Mouse (Mus musculus): ENCODE data around the gene Man2a1. TPM values are rescaled to one million over a fixed set of nuclear protein-coding genes. Genes with fewer than 3 reads are reported as not detected.
"Not testable (repeated sequence)": the region's sequence is repeated elsewhere in the genome, so short reads cannot be mapped to it uniquely, and the experiment has no call there.

Man2a1 gene
- total RNA-seq, 2 experiments from 2014 or later = 15.7 to 33.4 TPM

DNA sequence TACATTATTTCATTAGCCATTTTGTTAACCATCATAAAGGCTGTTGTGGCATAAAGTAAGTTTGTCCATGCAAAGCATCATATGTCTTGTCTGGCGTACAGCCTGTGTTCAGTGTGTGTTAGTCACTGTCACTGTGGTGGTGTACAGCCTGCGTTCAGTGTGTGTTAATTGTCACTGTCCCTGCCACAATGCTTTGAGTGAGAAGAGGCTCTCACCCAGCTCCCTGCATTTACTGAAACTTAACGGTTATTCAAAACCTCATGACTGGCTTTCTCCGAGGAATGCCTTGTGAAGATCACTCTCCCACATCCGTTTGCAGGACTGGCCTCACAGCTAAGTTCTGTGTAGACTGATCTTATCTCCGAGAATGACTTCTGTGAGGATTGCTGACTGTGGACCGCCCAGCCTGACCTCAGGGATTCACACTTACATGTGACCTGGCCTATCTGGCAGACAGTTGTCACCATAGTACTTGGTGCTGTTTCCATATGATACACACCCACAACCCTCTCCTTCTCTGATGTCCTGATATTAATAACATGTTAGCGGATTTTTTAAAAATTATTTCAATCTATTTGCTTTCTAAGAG lies 146.2 kb downstream of the Man2a1 start:
- no peak for ATAC-seq (replicated peaks; ENCODE audit: low FRiP score, low TSS enrichment, poor library complexity, severe bottlenecking)

DNA sequence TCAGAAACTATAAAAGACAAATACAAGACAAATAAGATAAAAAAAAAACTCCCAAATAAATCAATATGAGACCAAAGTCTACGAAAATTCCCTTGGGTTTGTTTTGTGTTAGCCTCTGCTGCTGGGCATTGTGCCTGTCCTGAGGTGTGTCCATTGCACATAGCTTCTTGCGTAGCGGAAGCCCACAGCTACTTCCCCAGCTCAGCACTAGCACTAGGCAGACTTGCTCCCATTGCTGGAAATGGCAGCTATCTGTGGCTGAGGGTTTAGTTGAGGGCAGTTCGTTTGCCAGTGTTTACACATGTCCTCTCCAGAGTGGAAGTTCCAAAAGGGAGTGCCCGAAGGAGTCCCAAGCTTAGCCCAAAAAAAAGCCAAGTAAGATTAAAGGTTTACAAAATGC lies 146.9 kb downstream of the Man2a1 start:
- ATAC-seq (replicated peaks; ENCODE audit: low FRiP score, low TSS enrichment, poor library complexity, severe bottlenecking) = no peak

DNA sequence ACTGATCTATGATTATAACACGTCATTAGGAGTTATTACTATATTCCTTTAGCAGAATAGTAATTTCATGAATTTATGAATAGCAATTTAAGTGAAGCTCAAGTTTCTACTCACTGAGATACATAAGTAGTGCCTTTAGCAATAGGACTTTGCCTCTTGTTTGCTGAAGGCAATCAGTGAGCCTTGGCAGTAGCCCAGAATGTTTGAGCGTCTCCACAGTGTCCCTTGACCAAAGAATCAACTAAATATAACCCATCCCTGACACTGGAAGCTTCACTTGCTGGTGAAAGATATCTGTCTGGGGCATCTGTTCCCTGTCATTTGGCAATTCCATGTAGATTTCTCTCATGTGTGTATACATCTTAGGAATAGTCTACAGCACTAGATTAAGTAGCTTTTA lies 147.6 kb downstream of the Man2a1 start:
- no peak for ATAC-seq (replicated peaks; ENCODE audit: low FRiP score, low TSS enrichment, poor library complexity, severe bottlenecking)

DNA sequence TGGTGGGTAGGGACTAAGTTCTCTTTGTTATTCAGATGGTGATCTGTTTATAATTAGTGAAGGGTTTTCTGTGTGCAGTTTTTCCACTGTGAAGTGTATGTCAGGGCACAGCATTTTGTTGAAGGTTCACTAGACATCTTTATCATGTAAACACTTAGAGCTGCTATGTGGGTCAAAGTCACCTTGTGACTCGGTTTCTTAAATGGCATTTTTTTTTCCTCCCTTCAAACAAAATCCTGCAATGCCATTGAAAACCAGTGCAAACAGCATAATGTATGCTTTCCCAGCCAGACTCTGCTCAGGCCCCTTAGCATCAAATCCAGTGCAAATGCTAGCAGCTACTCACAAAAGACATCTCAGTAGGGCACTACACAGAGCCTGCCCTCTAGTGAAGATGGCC lies 148.6 kb downstream of the Man2a1 start:
- no peak for ATAC-seq (replicated peaks; ENCODE audit: low FRiP score, low TSS enrichment, poor library complexity, severe bottlenecking)

DNA sequence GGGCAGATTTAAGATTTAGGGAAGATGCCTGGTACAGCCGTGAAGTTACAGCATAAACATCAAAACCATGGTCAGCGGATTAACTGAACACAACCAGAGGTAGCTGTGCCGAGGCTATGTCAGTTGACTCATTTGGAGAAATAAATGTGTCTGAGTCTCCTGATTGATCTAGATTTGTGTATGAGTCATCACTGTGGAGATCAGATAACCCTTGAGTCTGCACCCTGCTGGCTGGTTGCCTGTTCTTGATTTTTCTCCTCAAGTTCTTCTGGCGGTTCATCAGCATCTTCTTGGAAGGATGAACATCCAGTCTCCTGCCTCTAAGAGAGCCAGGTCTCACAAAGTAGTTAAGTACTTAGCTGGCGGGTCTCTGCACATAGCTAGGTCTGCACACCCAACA lies 150.7 kb downstream of the Man2a1 start:
- ATAC-seq (replicated peaks; ENCODE audit: low FRiP score, low TSS enrichment, poor library complexity, severe bottlenecking) = no peak

DNA sequence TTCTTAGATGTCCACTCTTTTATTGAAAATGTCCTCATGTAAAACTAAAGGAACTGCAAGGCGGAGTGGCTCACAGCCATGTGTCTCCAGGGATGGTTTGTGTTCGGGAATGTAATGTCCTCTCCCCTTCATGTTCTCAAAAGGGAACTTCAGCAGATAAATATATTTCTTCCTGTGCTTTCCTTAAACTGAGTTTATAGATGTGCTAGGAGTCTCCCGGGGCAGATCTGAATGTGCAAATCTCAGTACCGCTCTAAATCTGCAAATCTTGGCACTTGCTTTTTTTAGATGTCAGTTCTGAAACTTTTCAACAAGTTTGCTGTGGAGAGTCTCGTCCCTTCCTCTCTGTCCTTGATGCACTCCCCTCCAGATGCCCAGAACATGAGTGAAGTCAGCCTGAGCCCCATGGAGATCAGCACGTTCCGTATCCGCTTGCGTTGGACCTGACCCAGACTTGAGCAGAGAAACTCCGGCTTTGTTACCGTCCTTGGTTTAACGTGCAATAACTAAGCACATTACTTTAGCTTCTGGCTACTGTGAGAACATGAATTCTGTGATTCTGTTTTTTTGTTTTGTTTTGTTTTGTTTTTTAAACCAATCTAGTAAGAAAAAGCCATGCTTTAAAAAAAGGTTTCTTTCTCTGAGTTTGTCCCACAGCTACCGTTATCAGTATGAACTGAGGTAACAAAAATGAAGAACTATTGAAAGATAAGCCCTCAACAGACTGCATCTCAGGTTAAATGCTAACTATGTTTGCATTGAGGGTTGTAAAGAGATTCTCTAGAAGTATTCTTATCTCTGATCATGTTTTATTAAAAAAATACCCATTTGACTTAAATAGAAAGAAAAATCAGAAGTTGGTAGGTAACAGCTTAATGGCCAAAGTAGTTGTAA lies 151.8 kb downstream of the Man2a1 start:
- ATAC-seq (replicated peaks; ENCODE audit: low FRiP score, low TSS enrichment, poor library complexity, severe bottlenecking) = no peak

DNA sequence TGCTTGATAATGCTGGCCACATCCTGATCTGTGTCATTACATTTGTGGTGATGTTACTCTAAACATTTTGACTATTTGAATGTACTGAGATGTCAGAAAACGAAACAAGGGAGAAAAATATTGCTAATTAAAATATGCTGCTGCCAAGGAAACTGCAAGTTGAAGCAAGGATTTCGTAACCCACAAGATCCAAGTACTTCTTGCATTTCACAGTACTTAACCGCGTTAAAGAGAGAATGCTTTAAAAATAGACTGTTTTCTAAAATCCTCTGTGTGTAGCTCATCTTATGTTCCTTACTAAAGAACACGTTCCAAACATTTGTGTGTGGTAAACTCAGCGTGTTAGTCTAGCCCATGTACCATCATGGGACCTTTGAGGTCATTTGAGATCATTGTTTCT lies 153.0 kb downstream of the Man2a1 start:
- no peak for ATAC-seq (replicated peaks; ENCODE audit: low FRiP score, low TSS enrichment, poor library complexity, severe bottlenecking)

DNA sequence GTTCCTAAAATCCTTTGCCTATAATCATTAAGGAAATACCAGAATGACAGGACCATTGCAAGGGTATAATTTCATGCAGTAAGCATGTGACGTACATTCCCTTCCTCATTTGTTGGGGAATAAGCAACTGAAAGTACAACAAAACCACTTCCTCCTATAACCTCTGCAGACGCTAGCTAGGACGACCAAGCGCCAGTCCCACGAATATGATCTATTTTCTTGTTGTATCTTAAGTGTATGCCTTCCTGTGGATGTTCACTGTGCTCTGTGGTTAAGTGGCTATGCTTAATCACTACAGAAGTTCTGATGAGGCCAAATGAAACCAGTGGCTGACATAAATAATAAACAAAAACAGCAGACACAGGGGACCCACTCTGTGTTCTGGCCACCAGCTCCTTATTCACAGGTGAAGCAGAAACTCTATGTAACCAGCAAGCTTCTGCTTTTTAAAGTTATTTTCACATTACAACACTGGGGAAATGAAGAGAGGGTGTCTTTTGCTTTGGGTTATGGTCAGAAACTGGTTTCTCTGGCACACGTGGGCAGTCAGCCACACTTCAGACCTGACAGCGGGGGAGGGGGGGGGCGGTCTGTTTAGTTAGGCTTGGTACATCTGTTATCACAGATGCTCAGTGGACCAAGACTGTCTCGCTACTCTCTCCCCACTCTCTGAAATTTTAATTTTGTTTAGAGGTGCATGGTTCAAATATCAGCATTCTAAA lies 153.8 kb downstream of the Man2a1 start:
- ATAC-seq (replicated peaks; ENCODE audit: low FRiP score, low TSS enrichment, poor library complexity, severe bottlenecking) = peak; percentile 58

DNA sequence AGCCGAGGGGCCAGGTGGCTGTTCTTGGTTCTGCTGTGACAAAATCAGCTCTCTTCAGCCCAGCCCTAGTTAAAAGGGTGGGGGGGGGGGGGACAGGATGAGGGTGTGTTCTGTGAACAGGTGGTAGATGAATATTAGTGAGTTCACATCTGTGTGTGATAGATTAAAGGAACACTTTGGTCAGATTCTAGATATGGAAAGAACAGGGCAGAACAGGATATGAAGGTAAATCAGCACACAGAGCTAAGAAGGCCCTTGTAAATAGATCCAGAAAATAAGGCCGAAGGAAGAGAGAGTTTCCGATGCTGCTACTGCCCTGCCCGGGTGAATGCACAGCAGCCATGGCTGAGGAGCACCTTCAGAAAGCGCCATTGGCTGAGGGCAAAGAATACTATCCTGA lies 154.7 kb downstream of the Man2a1 start:
- ATAC-seq (replicated peaks; ENCODE audit: low FRiP score, low TSS enrichment, poor library complexity, severe bottlenecking) = no peak

DNA sequence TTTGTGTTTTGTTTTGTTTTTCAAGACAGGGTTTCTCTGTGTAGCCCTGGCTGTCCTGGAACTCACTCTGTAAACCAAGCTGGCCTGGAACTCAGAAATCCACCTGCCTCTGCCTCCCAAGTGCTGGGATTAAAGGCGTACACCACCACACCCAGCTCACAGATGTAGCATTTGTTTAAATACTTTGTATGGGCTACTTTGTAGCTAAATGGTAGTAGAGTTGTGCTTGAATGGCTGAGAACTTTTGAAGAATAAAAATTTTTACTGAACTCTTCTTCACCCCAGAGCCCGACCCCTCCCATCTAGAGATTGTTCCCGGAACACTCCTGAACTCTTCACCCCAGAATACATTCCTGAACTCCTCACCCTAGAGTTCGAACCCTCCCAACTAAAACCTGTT lies 162.1 kb downstream of the Man2a1 start:
- ATAC-seq (replicated peaks; ENCODE audit: low FRiP score, low TSS enrichment, poor library complexity, severe bottlenecking) = not testable (repeated sequence)

DNA sequence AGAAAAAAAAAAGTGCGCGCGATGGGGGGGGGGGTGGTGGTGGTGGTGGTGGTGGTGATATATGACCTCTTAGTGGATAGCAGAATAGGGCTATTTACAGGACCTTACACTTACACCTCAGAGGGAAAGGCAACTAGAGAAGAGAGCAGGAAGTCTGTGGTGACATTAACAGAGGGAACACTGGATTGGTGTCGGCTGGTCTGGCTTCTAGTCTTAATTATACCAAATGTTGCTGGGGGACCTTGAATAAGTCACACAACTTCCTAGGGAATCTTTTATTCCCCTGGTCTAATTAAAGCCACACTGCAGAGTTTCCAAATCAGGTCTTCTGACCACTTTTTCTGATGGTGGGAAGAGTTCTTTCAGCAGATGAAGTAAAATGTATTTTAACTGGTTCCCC lies 163.0 kb downstream of the Man2a1 start:
- ATAC-seq (replicated peaks; ENCODE audit: low FRiP score, low TSS enrichment, poor library complexity, severe bottlenecking) = no peak

DNA sequence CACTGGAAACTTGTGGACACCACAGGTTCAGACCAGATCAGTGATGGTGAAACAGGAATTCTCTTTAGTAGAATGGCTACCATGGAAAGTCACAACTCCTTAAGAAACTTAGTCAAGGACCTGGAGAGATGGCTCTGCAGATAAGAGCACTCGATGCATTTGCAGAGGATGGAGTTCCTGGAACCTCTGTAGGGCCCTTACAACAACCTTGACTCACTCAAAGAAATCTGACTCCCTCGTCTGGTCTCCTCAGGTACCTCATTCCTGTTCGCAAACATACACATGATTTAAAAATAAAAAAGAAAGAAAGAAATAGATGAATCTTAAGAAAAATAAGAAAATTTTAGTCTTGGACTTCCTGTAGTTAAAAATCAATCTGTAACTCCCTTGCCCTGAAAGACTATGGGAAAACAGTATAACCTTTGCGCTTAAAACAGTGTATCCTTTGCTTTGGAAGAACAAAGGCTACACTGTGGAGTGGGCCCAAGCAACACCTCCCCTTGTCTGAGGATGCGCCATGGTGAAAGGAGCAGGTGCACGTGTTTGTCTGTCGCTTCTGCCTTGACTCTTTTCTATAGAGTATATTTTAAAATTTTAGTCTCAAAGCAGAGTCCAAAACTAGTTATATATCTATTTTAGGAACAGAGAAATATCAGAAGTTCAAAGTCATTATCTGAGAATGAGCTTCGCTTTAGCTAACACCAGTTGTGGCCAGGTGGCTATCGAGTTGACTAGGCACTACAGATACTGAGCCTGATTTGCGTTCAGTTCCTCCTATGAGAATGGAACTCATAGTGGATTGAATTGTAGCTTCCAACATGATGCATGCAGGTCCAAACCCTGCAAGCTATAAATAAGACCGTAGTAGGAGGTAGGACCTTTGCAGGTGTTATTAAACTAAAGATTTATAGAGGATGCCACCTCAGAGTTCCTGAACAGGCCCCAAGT lies 163.9 kb downstream of the Man2a1 start:
- no peak for ATAC-seq (replicated peaks; ENCODE audit: low FRiP score, low TSS enrichment, poor library complexity, severe bottlenecking)

DNA sequence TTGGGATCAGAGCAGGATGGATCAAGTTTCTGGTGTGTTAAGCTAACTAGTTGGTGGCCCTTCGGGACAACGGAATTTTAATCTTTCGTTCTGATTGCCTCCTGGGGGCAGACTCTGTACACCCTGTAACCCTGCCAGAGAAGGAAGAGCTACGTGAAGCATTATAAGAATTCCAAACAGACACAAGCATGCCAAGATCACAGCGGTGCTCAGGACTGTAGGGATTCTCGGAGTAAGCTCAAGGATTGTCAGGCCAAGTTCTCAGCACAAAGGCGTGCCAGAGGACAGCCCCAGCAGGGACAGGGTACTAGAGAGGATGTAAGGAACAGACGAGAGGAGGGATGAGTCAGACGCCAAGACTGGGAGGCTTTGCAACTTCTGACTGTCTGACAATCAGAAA lies 164.8 kb downstream of the Man2a1 start:
- no peak for ATAC-seq (replicated peaks; ENCODE audit: low FRiP score, low TSS enrichment, poor library complexity, severe bottlenecking)

DNA sequence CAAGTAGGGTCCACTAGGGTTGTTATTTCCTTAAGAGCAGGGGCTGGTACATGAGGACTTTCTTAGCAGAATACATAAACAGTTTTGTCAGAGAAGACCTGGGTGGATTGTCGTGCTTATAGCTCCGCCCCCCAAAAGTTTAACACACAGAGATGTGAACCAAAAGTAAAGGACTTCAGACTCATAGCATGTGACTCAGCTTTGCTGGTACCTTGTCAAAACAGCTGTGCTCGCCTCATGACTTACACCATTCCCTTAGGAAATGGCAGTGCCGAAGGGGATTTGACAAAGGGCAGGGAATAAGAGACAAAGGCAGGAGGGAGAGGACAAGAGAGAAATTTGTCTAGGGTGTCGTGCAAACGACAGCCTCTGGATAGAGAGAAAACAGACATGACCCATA lies 166.0 kb downstream of the Man2a1 start:
- ATAC-seq (replicated peaks; ENCODE audit: low FRiP score, low TSS enrichment, poor library complexity, severe bottlenecking) = no peak

DNA sequence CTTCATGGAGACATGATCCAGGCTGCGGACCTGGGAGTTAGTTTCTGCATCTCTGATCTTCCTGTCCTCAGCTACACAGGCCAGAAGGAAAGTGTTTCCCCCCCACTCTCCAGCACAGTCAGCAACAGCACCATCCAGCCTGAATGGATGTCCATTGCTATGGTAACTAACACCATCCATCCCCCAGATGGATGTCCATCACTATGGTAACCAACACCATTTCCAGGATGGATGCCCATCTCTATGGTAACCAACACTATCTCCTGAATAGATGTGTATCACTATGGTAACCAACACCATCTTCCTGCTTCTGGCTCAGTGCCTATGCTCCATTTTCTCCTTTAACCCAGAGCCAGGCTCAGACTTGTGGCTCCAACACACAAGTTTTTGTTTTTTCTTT lies 169.7 kb downstream of the Man2a1 start:
- no peak for ATAC-seq (replicated peaks; ENCODE audit: low FRiP score, low TSS enrichment, poor library complexity, severe bottlenecking)

DNA sequence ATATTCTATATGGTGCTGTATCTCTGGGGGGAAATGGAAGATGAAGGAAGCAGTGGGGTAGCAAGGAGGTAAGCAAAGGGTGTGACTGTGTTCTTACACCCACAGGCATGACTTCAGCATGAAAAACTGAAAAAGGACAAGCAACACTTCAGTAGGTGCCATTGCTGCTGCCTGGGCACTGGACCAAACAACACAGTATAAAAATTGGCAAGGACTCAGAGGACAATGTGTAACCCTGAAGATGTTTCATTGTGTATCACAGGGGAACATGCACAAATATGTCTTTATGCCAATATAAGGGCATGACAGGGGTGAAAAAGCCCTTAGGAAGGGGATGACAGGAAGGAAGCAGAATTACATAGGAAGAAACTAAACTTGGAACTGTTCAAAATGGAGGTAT lies 172.1 kb downstream of the Man2a1 start:
- ATAC-seq (replicated peaks; ENCODE audit: low FRiP score, low TSS enrichment, poor library complexity, severe bottlenecking) = no peak

DNA sequence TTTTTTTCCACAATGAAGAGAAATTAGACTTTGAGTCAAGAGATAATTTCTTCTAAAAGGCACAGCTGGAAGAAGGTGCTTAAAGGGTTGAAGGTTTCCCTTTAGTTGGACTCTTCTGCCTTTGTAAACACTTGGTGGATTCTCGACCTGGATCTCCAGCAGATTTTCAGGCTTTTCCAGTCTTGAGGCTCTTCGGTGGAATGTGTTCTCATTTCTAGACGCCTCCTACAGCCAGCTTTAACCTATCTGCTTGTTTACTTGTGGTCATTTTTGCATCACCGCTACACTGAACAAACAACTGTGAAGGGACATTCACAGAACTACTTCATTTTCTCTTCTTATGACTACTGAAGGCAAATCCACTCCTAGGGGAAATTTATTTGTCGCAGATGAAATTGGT lies 173.7 kb downstream of the Man2a1 start:
- no peak for ATAC-seq (replicated peaks; ENCODE audit: low FRiP score, low TSS enrichment, poor library complexity, severe bottlenecking)

DNA sequence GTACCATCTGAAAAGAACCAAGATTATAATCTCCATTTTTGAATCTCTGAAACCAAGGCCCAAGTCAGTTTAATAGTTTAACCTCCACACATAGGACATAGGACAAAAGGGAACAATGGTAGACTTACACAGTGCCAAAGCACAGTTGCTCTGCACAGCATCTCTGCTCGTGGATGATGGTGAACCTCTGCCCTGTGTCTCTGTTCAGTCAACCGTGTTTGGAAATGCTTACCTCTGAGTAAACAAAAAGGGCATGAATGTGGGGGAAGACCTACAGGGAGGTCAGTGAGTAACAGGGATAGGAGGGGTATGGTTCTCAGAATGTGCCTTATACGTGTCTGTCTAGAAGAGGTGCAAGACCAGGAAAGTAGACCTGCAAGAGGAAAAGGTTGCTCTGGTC lies 177.8 kb downstream of the Man2a1 start:
- no peak for ATAC-seq (replicated peaks; ENCODE audit: low FRiP score, low TSS enrichment, poor library complexity, severe bottlenecking)

DNA sequence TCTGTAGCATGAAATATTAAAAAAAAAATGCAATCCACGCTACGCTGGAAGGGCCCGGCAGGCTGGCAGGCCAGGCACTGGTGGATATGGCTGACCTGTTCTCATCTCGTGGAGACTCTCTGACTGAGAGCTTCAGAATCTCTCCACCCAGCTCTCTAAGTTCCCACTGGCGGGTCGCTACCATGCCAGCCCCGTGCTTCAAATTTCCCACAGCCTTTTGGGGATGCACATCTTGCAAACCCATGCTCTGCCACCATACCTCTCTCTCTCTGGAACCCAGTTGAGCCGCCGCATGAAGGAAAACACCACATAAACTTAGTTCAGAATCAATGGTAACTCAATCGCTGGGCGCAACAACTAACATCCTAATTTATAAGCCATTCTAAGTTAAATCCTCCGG lies 178.2 kb downstream of the Man2a1 start:
- ATAC-seq (replicated peaks; ENCODE audit: low FRiP score, low TSS enrichment, poor library complexity, severe bottlenecking) = no peak
